Mouse (Mus musculus): Measurements from ENCODE around the gene 1700034J05Rik.

GRCm38 (mm10) chr6:146901929-146902328, 52.3 kb downstream of the 1700034J05Rik start:
- TF ChIP-seq E2F4 (IDR thresholded peaks at IDR 0.05; ENCODE audit: insufficient read depth): no peak
- TF ChIP-seq CEBPB (IDR thresholded peaks at IDR 0.05; ENCODE audit: insufficient read depth, poor library complexity, severe bottlenecking): no peak
- no peak for TF ChIP-seq POLR2AphosphoS2 (IDR thresholded peaks at IDR 0.05; ENCODE audit: insufficient read length, low read depth)
